Mouse (Mus musculus): ENCODE measurements around the gene Pgs1.

DNA sequence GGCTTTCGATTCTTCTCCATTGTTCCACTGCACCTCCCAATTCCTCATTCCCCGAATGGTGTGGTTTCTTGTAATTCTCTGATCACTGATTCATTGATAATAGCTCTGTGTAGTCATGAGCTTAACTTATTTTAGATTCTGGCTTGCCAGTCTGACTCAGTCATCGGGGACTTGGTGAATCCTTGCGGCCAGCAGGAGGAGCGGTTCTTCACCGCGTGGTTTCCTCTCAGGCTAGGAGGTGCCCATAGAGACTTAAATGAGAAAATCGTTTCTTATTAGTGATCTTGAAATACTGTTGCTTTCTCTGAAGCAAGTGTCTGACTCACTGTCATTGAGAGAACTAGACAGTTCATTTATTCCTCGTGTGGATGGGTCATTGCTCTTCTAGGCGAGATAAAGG lies 3.8 kb downstream of the Pgs1 start:
- TF ChIP-seq GATA1 (IDR thresholded peaks at IDR 0.05; ENCODE audit: low read length), result no peak
- no peak for TF ChIP-seq TAL1 (IDR thresholded peaks at IDR 0.05; ENCODE audit: low read length)

Measured in erythroblast, embryonic 14.5 days (primary cell).